Comparison of ENCODE assay signal across 11 mouse cellular contexts in genomic region chr15:12135368-12135767, GRCm38 (mm10). TPM values are rescaled to one million over a fixed set of nuclear protein-coding genes. Genes with fewer than 3 reads are reported as not detected.
DNase-seq lines count a peak whose midpoint lies in the region; ATAC-seq and TF ChIP-seq lines count a peak whose summit lies in the region.
"Had no signal": no experiment of that assay in that cellular context is flagged by ENCODE, and none has a peak within 500 bp of the region (broad histone marks: within the 10 kb centered on the region; RNA-seq: fewer than 3 reads in every experiment).

No protein-coding gene starts in this region.

- WGBS in forebrain, postnatal 0 days = 51% methylated on average over 3 of the region's 3 CpGs
- WGBS in forebrain, embryonic 13.5 days = 77% methylated on average over 3 of the region's 3 CpGs

- H3K4me2 ChIP-seq in forebrain, postnatal 0 days (ENCODE audit: low read depth) = no peak overlapping the region
- H3K4me2 ChIP-seq in forebrain, embryonic 13.5 days = no peak overlapping the region
- H3K4me2 ChIP-seq: embryonic facial prominence, embryonic 13.5 days; hindbrain, embryonic 14.5 days; liver, embryonic 12.5 days had no signal

- TF ChIP-seq CTCF in forebrain, postnatal 0 days (IDR thresholded peaks at IDR 0.05; ENCODE audit: low read depth) = no peak
- no peak for TF ChIP-seq CTCF in layer of hippocampus, adult 2 months (conservative IDR thresholded peaks at IDR 0.05)

- DNase-seq in forebrain, postnatal 0 days = no peak
- DNase-seq in layer of hippocampus, adult 2 months (ENCODE audit: low spot score in 2 of 2) = no peak
- DNase-seq in layer of hippocampus, adult 9-11 months = no peak
- DNase-seq in heart, adult 9 months (ENCODE audit: low spot score in 2 of 2) = peak; percentile 17 to 44
- DNase-seq in embryo, embryonic 11 days = no peak
- no peak for DNase-seq in thymus, postnatal 25 days
- DNase-seq: kidney, postnatal 25 days had no signal

- no peak overlapping the region for H3K4me3 ChIP-seq in forebrain, postnatal 0 days (ENCODE audit: low read depth, low read length)
- no peak overlapping the region for H3K4me3 ChIP-seq in forebrain, embryonic 13.5 days
- H3K4me3 ChIP-seq in layer of hippocampus, adult 2 months = no peak overlapping the region
- H3K4me3 ChIP-seq: embryonic facial prominence, embryonic 13.5 days; liver, embryonic 12.5 days had no signal

- H3K36me3 ChIP-seq in forebrain, postnatal 0 days (ENCODE audit: insufficient read depth) = peaks cover 7% of the 10 kb centered on the region; the same call in 1 of the 2 replicates
- peaks cover 15% of the 10 kb centered on the region for H3K36me3 ChIP-seq in forebrain, embryonic 13.5 days (ENCODE audit: poor library complexity, severe bottlenecking)

- no peak overlapping the region for H3K9ac ChIP-seq in forebrain, postnatal 0 days
- no peak overlapping the region for H3K9ac ChIP-seq in forebrain, embryonic 13.5 days
- H3K9ac ChIP-seq: embryonic facial prominence, embryonic 13.5 days; hindbrain, embryonic 14.5 days; liver, embryonic 12.5 days had no signal

- no peaks in the 10 kb centered on the region for H3K9me3 ChIP-seq in forebrain, postnatal 0 days (ENCODE audit: low read length)
- no peaks in the 10 kb centered on the region for H3K9me3 ChIP-seq in forebrain, embryonic 13.5 days (replicated peaks)
- H3K9me3 ChIP-seq: embryonic facial prominence, embryonic 13.5 days; liver, embryonic 12.5 days had no signal

- no peaks in the 10 kb centered on the region for H3K4me1 ChIP-seq in forebrain, postnatal 0 days (ENCODE audit: insufficient read depth)
- no peaks in the 10 kb centered on the region for H3K4me1 ChIP-seq in forebrain, embryonic 13.5 days
- H3K4me1 ChIP-seq: embryonic facial prominence, embryonic 13.5 days had no signal

- ATAC-seq in forebrain, postnatal 0 days = 0 out of 2 replicates have a peak, but pooled peaks have one; percentile 16
- no peak for ATAC-seq in forebrain, embryonic 13.5 days
- ATAC-seq: liver, embryonic 12.5 days had no signal

- no peak overlapping the region for H3K27ac ChIP-seq in forebrain, postnatal 0 days (ENCODE audit: low read depth, low read length)
- H3K27ac ChIP-seq in forebrain, embryonic 13.5 days = no peak overlapping the region
- peak overlapping the region; percentile 56 for H3K27ac ChIP-seq in layer of hippocampus, adult 2 months
- H3K27ac ChIP-seq: embryonic facial prominence, embryonic 13.5 days; hindbrain, embryonic 14.5 days; liver, embryonic 12.5 days had no signal

- H3K27me3 ChIP-seq in forebrain, postnatal 0 days (ENCODE audit: insufficient read depth, low read length) = no peaks in the 10 kb centered on the region
- no peaks in the 10 kb centered on the region for H3K27me3 ChIP-seq in forebrain, embryonic 13.5 days
- H3K27me3 ChIP-seq: embryonic facial prominence, embryonic 13.5 days; liver, embryonic 12.5 days had no signal

RNA-seq across cellular contexts. Expression of gene Zfr, which starts 17.7 kb away (rescaled TPM):
- 143 and 212 TPM in 2 replicates for total RNA-seq in forebrain, postnatal 0 days (2014; rRNA removed)
- 132 and 175 TPM in 2 replicates for polyA plus RNA-seq in forebrain, postnatal 0 days (2015; fragmentation: Nextera tagmentation; extraction: Ambion mirVana)
- 119 and 133 TPM in 2 replicates for polyA plus RNA-seq in forebrain, embryonic 13.5 days (2015; fragmentation: Nextera tagmentation; extraction: Ambion mirVana)
- total RNA-seq in layer of hippocampus, adult 2 months (2021) = 100 to 1,000 TPM; 357 TPM

Comparison
In these comparisons a context has a peak if more than half of its experiments do, and no peak if none do; other contexts are left out.
1. DNase-seq: peak in heart, adult 9 months (2 of 2); none in forebrain, postnatal 0 days (single experiment), layer of hippocampus, adult 2 months (0 of 2), layer of hippocampus, adult 9-11 months (single experiment), embryo, embryonic 11 days (single experiment) and thymus, postnatal 25 days (single experiment).